Mouse (Mus musculus) heart, embryonic 15.5 days (tissue): ENCODE measurements at regions not wholly inside any gene's neighbourhood (a gene's known extent, or its start where the extent isn't known, plus 50 kb on each side); places are given as distances from the start of the nearest gene placed in this dataset.
"Not testable (repeated sequence)": the region's sequence is repeated elsewhere in the genome, so short reads cannot be mapped to it uniquely, and the experiment has no call there.

Experiments
- ATAC-seq: fragments of 200-750 bp; cut with Nextera tagmentation; replicated peaks from 2 replicates; pipeline ENCODE4 v1.8.0; 2017; ENCODE audit warnings: low read depth, moderate TSS enrichment; ENCODE audit not compliant: insufficient number of reproducible peaks, insufficient read depth, low FRiP score
- H3K27ac ChIP-seq: fragments of 300-500 bp; sonication (generic); 2 replicates; pipeline ENCODE4 v1.5.1; 2015; ENCODE audit warnings: mild to moderate bottlenecking, inconsistent platforms
- H3K27me3 ChIP-seq: fragments of 300-500 bp; sonication (generic); 2 replicates; pipeline ENCODE4 v1.6.1; 2015; ENCODE audit warnings: inconsistent platforms
- H3K36me3 ChIP-seq: fragments of 300-500 bp; sonication (generic); 2 replicates; pipeline ENCODE4 v1.6.1; 2015; ENCODE audit warnings: mild to moderate bottlenecking, inconsistent platforms
- H3K4me1 ChIP-seq: fragments of 300-500 bp; sonication (generic); replicated peaks from 2 replicates; pipeline ENCODE4 v1.6.1; 2015; ENCODE audit warnings: inconsistent platforms
- H3K4me2 ChIP-seq: fragments of 300-500 bp; sonication (generic); 2 replicates; pipeline ENCODE4 v1.6.1; 2015; ENCODE audit warnings: inconsistent platforms, mild to moderate bottlenecking, moderate library complexity
- H3K4me3 ChIP-seq: fragments of 300-500 bp; sonication (generic); 2 replicates; pipeline ENCODE4 v1.5.1; 2015; ENCODE audit warnings: mild to moderate bottlenecking, inconsistent platforms
- H3K9ac ChIP-seq: fragments of 300-500 bp; sonication (generic); 2 replicates; pipeline ENCODE4 v1.6.1; 2015; ENCODE audit warnings: mild to moderate bottlenecking, inconsistent platforms
- H3K9me3 ChIP-seq: fragments of 300-500 bp; sonication (generic); replicated peaks from 2 replicates; pipeline ENCODE4 v1.6.1; 2016; ENCODE audit warnings: inconsistent platforms
- WGBS: fragments of 180-500 bp; shearing (Covaris S2); methylation state at CpG from one replicate; pipeline ENCODE4 v1.1.7; 2015; ENCODE audit warnings: mixed read lengths; 5-methylcytosine and 5-hydroxymethylcytosine counted together

DNA sequence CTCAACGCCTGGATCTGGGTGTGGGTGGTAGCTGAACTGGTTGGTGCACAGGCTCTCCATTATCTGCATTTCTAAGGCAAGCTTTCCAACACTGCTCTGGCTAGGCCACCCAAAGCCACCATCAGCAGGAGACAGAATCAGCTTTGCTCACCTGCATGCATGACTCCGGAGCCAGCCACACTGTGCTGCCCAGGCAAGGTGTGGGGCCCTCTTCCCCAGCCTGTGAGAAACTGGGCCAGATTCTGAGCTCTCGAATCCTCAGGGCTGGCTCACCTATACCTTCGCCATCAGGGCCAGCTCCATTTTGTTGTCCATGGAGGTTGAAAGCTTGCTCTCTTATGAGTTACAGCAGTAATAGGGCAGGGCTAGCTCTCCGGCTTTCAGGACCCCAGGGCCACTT, 293.1 kb upstream of the Pdzrn3 start:
- H3K27ac ChIP-seq, result no peak overlapping the region
- no peak for ATAC-seq
- H3K4me2 ChIP-seq, result no peak overlapping the region
- H3K9ac ChIP-seq, result no peak overlapping the region
- H3K4me3 ChIP-seq, result no peak overlapping the region
- no peaks in the 10 kb centered on the region for H3K9me3 ChIP-seq
- H3K4me1 ChIP-seq, result no peaks in the 10 kb centered on the region
- H3K27me3 ChIP-seq, result no peaks in the 10 kb centered on the region
- WGBS, result 65% methylated on average over 5 of the region's 5 CpGs
- H3K36me3 ChIP-seq, result no peaks in the 10 kb centered on the region

DNA sequence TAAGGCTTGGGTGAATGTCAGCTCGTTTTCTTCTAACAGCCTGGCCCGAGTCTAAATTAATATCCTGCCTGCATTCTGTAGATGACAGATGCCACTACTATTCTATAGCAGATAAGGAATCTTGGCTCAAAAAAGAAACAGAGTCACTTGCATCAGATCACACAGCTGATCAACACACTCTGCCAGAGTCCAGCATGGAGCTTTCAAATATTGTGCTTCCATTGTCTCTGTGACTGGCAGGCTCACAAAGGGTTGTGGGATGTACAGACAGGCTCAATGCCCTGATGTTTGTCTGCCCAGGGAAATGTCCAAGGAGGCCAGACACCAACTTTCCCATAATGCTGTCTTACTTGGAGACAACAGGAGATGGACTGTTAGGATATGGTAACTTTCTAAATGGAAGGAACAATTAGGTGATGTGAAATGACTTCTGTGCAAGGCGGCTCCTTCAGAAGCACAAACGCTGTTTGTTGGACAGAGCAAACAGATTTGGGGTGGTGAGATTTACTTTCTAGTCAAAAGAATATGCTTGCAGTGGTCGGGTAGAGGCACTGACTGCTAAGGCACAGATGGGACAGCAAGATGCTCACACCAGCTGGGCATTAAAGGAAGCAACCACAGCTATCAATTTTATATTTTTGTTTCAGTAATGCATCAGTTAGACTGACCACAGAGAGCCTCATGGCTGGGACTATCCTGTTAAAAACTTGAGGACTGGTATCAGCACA, 291.6 kb upstream of the Pdzrn3 start:
- Histone ChIP-seq H3K9ac (no peak overlapping the region), H3K4me2 (no peak overlapping the region), H3K4me1 (no peaks in the 10 kb centered on the region), H3K4me3 (no peak overlapping the region), H3K36me3 (no peaks in the 10 kb centered on the region), H3K27ac (no peak overlapping the region), H3K9me3 (no peaks in the 10 kb centered on the region), H3K27me3 (no peaks in the 10 kb centered on the region)
- WGBS, result 67% methylated on average over 5 of the region's 5 CpGs
- ATAC-seq, result no peak

DNA sequence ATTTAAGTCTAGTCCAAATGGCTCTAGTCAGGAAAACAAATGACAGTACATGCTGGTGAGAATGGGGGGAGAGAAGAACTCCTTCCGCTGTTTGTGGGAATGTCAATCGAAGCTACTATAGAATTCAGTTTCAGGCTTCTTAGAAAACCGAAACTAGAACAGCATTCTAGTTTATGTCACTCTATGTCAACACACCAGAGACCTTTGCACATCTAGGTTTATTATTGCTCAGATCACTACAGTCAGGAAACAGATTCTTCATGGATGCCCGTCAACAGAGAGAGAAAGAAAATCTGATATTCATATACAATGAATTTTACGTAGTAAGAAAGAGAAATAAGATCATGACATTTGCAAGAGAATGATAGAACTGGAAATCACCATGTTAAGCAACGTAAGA, 276.7 kb upstream of the Pdzrn3 start:
- Histone ChIP-seq H3K4me1 (no peaks in the 10 kb centered on the region), H3K27ac (no peak overlapping the region), H3K27me3 (no peaks in the 10 kb centered on the region), H3K9ac (no peak overlapping the region), H3K36me3 (no peaks in the 10 kb centered on the region), H3K9me3 (no peaks in the 10 kb centered on the region), H3K4me2 (no peak overlapping the region), H3K4me3 (no peak overlapping the region)
- ATAC-seq, result no peak
- WGBS, result 77% methylated on average over 6 of the region's 6 CpGs

DNA sequence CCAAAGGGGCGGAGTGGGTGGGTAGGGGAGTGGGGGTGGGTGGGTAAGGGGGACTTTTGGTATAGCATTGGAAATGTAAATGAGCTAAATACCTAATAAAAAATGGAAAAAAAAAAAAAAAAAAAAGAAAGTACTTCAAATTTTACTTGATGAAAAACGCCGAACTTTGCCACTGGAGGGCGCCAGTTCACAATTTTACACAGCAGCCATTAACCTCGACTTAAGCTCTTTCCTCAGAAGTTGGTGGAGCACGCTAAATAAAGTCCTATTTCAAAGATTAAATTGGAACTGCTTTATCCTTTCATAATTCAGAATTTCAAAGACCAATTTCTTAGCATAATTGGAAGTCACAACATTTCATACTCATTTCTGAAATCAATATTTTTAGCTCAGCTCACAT, 272.7 kb upstream of the Pdzrn3 start:
- not testable (repeated sequence) for H3K4me2 ChIP-seq, H3K27ac ChIP-seq, ATAC-seq, H3K9ac ChIP-seq, H3K4me3 ChIP-seq, H3K27me3 ChIP-seq, H3K9me3 ChIP-seq, H3K4me1 ChIP-seq, H3K36me3 ChIP-seq
- 11% methylated on average over 5 of the region's 6 CpGs for WGBS

DNA sequence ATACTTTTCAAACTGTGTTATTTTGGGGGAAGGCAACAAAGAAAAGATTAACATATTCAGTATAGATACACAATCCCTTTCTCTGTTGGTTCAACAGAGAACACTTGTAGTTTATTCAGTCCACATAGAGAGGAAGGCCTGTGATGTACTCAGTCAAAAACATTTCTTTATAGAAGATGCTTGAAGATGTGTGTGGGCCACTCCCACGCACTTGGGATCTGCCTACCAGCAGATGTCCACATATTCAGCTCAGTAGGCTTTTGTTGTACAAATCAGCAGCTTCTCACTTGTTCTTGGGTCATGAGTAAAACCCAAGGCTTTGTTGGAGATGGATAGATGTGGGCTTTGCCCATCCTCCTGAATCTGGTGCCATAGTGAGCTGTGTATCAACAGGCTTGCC, 239.6 kb upstream of the Pdzrn3 start:
- Histone ChIP-seq H3K4me2 (no peak overlapping the region), H3K9ac (no peak overlapping the region), H3K9me3 (no peaks in the 10 kb centered on the region), H3K36me3 (no peaks in the 10 kb centered on the region), H3K27me3 (no peaks in the 10 kb centered on the region), H3K4me3 (no peak overlapping the region), H3K4me1 (no peaks in the 10 kb centered on the region), H3K27ac (no peak overlapping the region)
- WGBS, result 58% methylated on average over 1 of the region's 1 CpGs
- no peak for ATAC-seq

DNA sequence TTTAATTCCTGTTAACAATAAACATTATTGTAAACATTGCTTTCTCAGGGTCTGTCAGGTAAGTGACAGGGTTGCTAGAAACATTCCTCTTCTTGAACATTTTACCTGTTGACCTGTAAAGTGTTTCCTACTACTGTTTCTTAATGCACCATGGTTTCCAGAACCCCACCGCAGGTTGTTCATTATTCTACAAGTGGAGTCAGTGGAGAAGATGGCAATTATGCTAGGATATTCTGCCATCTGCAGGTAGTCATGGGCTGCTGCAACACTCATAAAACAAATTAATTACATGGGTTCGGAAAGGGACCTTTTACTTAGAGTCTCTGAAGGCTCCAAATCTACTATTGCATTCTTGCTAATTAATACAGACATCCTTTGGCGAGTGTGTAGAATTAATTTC, 239.1 kb upstream of the Pdzrn3 start:
- Histone ChIP-seq H3K4me2 (no peak overlapping the region), H3K4me1 (no peaks in the 10 kb centered on the region), H3K9me3 (no peaks in the 10 kb centered on the region), H3K27me3 (no peaks in the 10 kb centered on the region), H3K4me3 (no peak overlapping the region), H3K9ac (no peak overlapping the region), H3K27ac (no peak overlapping the region), H3K36me3 (no peaks in the 10 kb centered on the region)
- WGBS, result 29% methylated on average over 3 of the region's 3 CpGs
- no peak for ATAC-seq

DNA sequence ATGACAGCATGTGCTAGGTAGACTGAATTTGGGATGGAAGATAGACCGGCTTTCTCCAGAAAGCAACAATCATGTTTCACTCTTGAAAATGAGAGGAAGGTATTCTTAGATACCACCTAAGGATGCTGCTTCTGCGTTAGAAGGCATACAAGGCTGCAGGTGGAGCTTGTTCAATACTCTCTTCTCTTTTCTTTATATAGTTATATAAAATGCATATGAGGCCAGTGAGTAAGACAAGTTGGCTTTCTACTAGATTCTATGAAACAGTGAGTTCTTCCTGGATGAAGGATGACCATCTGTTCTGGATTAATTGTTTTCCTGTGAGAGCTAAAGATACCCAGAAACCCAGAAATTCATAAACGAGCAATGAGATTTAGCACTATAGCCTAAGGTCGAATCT, 231.3 kb upstream of the Pdzrn3 start:
- 82% methylated on average over 4 of the region's 4 CpGs for WGBS
- no peak overlapping the region for H3K27ac ChIP-seq
- H3K27me3 ChIP-seq, result no peaks in the 10 kb centered on the region
- H3K4me3 ChIP-seq, result no peak overlapping the region
- no peaks in the 10 kb centered on the region for H3K9me3 ChIP-seq
- no peak for ATAC-seq
- H3K4me1 ChIP-seq, result no peaks in the 10 kb centered on the region
- H3K36me3 ChIP-seq, result no peaks in the 10 kb centered on the region
- no peak overlapping the region for H3K4me2 ChIP-seq
- H3K9ac ChIP-seq, result no peak overlapping the region

DNA sequence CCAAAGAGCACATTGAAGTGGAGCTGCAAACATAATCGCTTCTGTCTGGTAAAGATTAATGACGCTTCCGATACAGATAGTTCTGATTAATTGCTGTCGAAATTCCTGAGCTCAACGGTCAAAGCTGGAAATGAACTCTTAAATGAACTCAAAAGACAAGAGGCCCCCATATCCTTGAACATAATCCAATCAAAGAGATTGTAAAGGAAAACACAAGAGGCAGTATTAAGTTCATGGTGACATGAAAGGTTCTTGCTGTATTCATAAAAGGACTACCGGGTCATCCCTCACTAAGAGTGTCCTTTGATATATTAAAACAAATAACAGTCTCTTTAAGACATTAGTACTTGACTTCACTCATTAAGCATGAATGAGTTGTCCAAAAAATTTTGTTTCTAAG, 225.4 kb upstream of the Pdzrn3 start:
- Histone ChIP-seq H3K9me3 (no peaks in the 10 kb centered on the region), H3K4me3 (no peak overlapping the region), H3K4me1 (no peaks in the 10 kb centered on the region), H3K9ac (no peak overlapping the region), H3K27me3 (no peaks in the 10 kb centered on the region), H3K27ac (no peak overlapping the region), H3K4me2 (no peak overlapping the region), H3K36me3 (no peaks in the 10 kb centered on the region)
- no peak for ATAC-seq
- WGBS, result 63% methylated on average over 6 of the region's 6 CpGs

DNA sequence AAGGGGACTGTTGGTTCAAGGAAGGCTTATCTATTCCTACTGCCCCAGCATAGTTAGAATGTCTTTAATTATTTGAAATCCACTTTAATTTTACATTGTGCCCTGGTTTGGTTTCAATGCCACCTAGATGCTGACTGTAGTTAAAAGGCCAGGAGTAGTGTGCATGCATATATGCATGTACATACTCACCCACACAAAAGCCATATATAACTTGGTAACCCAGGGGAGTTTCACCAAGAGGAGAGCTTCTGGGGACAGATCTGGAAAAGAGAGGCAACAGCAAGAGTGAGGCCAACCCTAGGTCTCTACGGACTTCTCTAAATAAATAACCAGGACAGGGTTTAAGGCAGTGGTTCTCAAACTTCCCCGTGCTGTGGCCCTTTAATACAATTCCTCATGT, 219.3 kb upstream of the Pdzrn3 start:
- Histone ChIP-seq H3K9ac (no peak overlapping the region), H3K27ac (no peak overlapping the region), H3K4me1 (no peaks in the 10 kb centered on the region), H3K4me2 (no peak overlapping the region), H3K9me3 (no peaks in the 10 kb centered on the region), H3K27me3 (no peaks in the 10 kb centered on the region), H3K36me3 (no peaks in the 10 kb centered on the region), H3K4me3 (no peak overlapping the region)
- WGBS, result 81% methylated on average over 2 of the region's 2 CpGs
- ATAC-seq, result no peak

DNA sequence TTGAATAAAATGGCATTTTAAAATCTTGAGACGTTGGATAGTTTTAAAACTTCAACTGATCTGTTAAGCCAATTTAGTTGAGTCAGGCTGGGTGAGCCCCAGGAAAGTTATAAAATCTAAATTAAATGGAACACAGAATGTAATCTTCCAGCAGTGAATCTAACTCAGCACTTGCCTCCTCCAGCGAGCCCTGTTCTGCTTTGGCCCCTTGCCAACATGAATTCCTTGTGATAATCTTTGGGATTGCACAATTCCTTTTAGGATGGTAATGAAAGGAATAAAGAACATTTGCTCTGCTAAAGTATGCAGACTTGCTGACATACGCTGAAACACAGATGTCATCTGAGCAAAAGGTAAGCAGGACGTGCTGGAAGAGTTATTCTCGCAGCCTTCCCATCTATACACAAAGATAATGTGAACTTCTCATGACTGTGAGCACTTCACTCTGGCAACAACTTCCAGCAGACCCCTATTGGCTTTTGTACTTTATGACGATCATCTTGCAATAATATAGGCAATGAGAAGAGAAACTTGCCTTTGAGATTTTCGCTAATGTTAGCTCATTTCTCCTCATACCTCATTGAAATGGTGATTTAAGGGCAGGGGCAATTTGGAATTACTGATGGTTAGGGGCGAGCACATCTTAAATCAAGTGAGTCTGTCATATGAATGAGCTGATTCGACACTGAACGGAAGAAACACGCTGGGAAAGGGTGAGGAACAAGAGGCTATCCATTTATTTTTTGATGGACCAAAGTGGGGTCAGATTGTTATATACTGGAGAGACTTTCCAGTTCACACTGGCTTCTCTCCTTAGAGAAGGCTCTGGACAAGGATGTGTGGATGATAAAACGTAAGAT, 216.3 kb upstream of the Pdzrn3 start:
- Histone ChIP-seq H3K4me1 (no peaks in the 10 kb centered on the region), H3K9ac (no peak overlapping the region), H3K36me3 (no peaks in the 10 kb centered on the region), H3K27ac (no peak overlapping the region), H3K4me3 (no peak overlapping the region), H3K4me2 (no peak overlapping the region), H3K27me3 (no peaks in the 10 kb centered on the region), H3K9me3 (no peaks in the 10 kb centered on the region)
- no peak for ATAC-seq
- WGBS, result 58% methylated on average over 12 of the region's 12 CpGs

DNA sequence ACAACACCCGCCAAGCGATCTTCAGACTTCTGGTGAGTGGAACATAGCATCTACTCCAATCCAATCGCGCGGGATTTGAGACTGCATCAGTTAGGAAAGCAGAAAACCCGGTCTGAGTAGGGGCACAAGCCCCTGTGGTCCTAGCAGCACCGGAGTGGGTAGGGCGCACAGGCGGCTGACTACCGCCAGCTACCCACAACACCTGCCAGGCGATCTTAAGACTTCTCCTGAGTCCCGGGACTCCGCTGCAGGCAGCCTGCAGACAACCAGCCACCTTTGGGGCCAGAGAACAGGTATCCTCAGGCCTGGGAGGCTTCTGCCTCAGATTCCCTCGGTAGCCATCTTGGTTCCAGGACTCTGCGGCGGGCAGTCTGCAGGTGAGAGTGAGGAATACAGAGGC, 208.2 kb upstream of the Pdzrn3 start:
- Histone ChIP-seq H3K27me3 (no peaks in the 10 kb centered on the region), H3K4me3 (no peak overlapping the region), H3K9me3 (no peaks in the 10 kb centered on the region), H3K27ac (no peak overlapping the region), H3K4me2 (no peak overlapping the region), H3K36me3 (no peaks in the 10 kb centered on the region), H3K4me1 (no peaks in the 10 kb centered on the region), H3K9ac (no peak overlapping the region)
- 63% methylated on average over 16 of the region's 16 CpGs for WGBS
- no peak for ATAC-seq

DNA sequence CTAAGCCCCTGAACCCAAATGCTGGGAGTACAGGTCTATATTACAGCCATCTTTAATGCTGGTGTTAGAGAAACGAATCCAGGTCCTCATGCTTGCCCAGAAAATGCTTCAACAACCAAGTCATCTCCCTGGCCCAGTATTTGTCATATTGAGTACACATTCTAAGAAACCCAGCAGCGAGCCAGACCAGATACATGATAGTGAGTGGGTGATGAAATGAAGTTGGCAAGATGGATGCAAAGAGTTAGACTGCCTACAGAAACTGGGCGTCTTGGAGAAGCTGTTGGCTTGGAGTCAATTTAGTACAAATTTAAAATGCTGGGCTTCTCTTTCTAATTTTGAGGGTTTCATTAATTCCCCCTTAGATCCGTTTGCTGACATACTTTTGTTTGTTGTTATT, 203.1 kb upstream of the Pdzrn3 start:
- Histone ChIP-seq H3K4me3 (no peak overlapping the region), H3K27ac (no peak overlapping the region), H3K36me3 (no peaks in the 10 kb centered on the region), H3K4me1 (no peaks in the 10 kb centered on the region), H3K9me3 (no peaks in the 10 kb centered on the region), H3K9ac (no peak overlapping the region), H3K27me3 (no peaks in the 10 kb centered on the region), H3K4me2 (no peak overlapping the region)
- no peak for ATAC-seq
- WGBS, result 51% methylated on average over 4 of the region's 4 CpGs
